Mouse (Mus musculus): ENCODE data around the gene Slc30a7.
"Not testable (repeated sequence)": the region's sequence is repeated elsewhere in the genome, so short reads cannot be mapped to it uniquely, and the experiment has no call there.

Slc30a7 gene

GRCm38 (mm10) chr3:115949220-115949920 lies 57.8 kb downstream of the Slc30a7 start:
- in situ Hi-C loops (cut with MboI, MseI): loop anchor here (5.0 kb wide), 1 partner anchor 43 kb away; no protein-coding TSS in a partner anchor

DNA sequence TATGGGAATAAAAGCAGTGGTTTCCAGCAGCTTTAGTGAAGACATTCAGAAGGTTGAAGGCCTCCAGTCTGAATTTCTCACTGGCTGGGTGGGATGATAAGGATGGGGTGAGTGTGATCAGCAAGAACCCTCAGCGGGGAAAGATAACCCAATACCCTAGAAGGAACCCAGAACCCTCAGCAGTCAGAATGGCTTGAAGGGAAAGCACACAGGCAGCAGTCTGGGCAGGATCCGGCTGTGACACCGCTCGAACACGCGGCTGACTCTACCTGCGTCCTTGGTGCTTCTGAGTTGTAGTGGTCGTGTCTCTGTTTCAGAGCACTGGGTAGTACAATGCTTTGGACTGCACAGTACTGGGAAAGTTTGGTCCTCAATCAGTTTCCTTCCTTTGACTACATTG lies 60.9 kb downstream of the Slc30a7 start:
- in situ Hi-C loops (cut with MboI, MseI): loop anchor here (5.0 kb wide), 1 partner anchor 46 kb away; no protein-coding TSS in a partner anchor

- in situ Hi-C loops (cut with MboI, MseI): no loop called here
Measured at GRCm38 (mm10) chr3:115944376-115944775, 62.8 kb downstream of the Slc30a7 start.

DNA sequence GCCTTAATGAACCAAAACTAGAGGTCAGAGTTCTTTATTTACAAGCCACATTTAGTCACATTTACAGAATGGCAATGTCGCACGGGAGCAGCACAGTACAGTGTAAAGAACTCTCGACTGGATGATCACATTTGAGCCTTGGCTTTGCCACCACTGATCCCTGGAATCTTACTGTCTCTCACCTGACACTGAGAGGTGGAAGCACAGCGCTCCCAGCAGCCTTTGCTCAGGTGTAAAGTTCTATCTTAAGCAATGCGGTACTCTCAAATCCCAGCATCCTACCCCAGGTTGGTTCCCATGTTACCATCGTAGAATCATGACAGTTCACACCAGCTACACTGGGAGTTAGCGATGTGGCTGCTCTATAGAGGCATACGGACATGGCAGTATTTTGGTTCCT lies 65.7 kb downstream of the Slc30a7 start:
- in situ Hi-C loops (cut with MboI, MseI): no loop called here

DNA sequence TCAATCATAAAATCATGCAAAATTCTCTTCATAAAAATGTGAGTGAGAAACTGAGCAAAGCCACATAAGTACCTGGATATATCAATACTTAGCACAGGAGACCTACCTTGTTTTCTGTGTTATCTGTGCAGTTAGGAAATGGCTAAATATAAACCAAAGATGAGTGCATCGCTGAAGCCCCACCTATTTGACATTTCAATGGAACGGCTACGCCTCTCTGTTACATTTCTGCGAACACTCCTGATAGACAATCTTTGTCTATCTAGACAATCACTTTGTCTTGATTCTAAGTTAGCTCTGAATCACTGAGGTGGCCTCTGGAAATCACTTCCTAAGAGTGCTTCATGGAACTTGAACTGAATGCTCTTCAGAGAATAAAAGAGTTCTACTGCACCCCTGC lies 66.7 kb downstream of the Slc30a7 start:
- in situ Hi-C loops (cut with MboI, MseI): no loop called here

GRCm38 (mm10) chr3:115937807-115938206 lies 69.4 kb downstream of the Slc30a7 start:
- in situ Hi-C loops (cut with MboI, MseI): no loop called here

- in situ Hi-C loops (cut with MboI, MseI): no loop called here
Measured at GRCm38 (mm10) chr3:115936734-115937599, 70.2 kb downstream of the Slc30a7 start.

DNA sequence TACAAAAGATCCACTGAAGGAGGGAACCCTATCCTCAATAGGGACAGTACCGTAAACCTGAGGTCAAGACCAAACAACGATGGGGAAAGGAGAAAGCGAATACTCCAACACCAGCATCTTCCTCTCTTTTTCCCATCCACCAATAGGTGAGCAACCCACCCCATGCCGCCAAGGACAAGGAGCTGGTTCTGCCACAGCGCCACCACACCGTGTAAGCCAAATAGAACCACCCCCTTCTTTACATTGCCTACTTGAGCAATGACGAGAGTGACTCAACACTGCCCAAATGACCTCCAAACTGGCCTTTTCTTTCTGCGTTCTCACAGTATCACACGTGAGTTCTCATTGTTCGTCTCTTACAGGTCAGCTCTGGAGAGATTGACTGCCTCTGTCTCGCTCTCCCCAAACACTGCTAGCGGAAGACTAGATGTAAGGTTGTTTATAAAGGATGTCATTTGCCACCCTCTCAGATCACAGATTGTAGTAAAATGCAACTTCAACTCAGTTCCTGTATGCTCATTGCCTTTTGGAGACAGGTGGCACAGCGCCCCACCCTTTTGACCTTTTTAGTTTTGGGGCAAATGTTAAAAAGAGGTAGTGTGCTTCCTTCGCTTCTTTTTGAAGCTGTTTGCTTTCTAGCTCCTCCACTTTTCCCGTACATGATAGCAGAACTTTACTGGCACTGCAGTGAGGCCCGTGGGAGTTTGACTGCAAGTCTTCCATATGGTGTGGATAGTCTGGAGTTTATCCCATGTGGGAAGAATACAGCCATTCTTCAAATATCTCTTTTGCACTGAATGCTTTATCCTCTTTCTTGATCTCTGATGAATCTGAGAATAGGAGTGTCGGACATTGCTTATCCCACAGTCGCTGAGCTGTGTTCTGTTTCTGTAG lies 73.7 kb downstream of the Slc30a7 start:
- in situ Hi-C loops (cut with MboI, MseI): no loop called here

GRCm38 (mm10) chr3:115931701-115932100 lies 75.5 kb downstream of the Slc30a7 start:
- in situ Hi-C loops (cut with MboI, MseI): no loop called here

GRCm38 (mm10) chr3:115926531-115926930 lies 80.7 kb downstream of the Slc30a7 start:
- in situ Hi-C loops (cut with MboI, MseI): loop anchor here (5.0 kb wide), 1 partner anchor 34 kb away; no protein-coding TSS in a partner anchor

GRCm38 (mm10) chr3:115924401-115925190 lies 82.6 kb downstream of the Slc30a7 start:
- in situ Hi-C loops (cut with MboI, MseI): loop anchor here (5.0 kb wide), 1 partner anchor 32 kb away; no protein-coding TSS in a partner anchor

- in situ Hi-C loops (cut with MboI, MseI): not testable (repeated sequence)
Measured at GRCm38 (mm10) chr3:115907406-115907805, 99.8 kb downstream of the Slc30a7 start.

DNA sequence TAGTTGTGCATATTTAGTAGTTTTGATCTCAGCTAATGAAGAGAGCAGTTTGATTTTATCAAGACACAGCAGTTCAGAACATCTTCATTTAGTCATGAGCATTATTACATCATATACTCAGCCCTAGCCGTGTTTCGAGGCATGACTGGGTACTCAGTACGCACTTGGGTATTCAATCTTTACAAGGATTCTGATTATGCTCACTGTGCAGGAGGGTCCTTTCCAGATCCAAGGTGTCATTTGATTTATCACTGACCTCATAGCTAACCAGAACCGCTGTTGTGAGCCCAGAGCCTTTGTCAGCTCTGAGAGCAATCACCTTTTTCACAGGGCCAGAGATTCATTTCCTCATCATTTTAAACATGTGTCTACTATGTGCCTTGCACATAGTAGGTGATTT lies 101.6 kb downstream of the Slc30a7 start:
- in situ Hi-C loops (cut with MboI, MseI): no loop called here

DNA sequence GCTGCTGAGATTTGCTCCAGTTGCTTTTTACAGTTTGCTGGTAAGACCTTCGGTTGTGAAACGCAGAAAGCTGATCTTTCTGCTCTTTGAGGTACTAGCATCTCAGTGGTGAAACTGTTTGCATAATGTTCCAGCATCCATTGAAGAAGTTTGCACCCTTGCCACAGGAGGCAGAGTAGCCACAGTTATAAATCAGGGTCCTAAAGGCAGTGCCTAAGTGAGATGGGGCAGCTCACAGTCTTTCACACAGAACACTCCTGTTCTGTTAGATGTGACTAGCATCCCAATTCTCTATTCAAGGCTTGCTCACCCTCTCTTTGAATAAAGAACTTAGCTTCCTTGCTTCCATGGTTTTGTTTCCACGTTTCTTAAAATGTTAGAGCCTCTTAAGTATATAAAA lies 102.1 kb downstream of the Slc30a7 start:
- in situ Hi-C loops (cut with MboI, MseI): no loop called here

DNA sequence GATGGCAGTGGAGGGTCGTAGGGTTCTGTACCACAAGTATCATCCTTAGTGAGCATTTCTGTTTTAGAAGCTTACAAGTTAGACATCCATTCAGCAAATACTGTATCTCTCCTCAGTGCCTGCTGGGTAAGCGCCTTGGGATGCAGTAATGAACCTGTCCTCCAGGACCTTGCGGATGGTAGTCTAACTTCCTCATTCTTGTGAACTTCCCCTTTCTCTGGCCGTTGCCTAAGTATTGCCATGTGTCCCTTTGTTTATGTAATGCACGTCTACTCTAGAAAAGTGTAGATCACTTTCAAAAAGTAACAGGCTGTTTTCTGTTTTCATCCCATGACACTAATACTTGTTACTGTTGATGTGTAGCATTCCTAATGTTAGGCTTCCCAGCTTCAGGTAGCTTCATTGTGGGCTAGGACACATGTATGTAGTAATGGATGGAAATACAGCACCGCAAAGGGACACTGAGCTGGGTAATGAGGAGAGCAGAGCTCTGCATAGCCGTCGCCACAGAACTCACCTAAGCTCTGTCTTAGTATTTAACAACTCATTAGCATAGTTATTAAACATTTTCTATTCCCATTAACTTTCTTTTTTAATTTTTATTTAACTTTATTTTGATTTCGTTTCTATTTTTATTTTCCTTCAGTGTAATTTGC lies 104.8 kb downstream of the Slc30a7 start:
- in situ Hi-C loops (cut with MboI, MseI): no loop called here

GRCm38 (mm10) chr3:115898354-115898948 lies 108.8 kb downstream of the Slc30a7 start:
- in situ Hi-C loops (cut with MboI, MseI): loop anchor here (5.0 kb wide), 1 partner anchor 59 kb away; no protein-coding TSS in a partner anchor

DNA sequence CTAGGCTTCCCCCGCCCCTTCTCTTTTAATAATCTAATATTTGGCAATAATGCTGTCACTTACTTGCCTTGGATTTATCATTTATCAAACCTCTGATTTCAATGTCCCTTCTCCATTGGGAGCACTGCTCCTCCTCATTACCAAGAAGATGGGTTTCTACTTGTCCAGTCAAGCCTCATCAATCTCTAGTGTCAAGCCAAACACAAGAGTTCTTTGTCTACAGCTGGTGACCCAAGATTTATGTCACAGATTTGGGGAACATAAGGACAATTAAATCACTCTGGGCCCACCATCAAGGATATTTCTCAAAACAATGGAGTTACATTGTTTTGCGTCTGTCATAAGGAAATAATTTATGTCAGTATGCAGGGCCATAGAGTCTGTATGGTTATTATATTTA lies 114.0 kb downstream of the Slc30a7 start:
- in situ Hi-C loops (cut with MboI, MseI): loop anchor here (5.0 kb wide), 1 partner anchor 34 kb away; no protein-coding TSS in a partner anchor

- in situ Hi-C loops (cut with MboI, MseI): loop anchor here (5.0 kb wide), 1 partner anchor 35 kb away; no protein-coding TSS in a partner anchor
Measured at GRCm38 (mm10) chr3:115892341-115892740, 114.9 kb downstream of the Slc30a7 start.
